Mouse (Mus musculus) heart, postnatal 25 days (tissue): ENCODE data around the gene Dpf2. TPM values are rescaled to one million over a fixed set of nuclear protein-coding genes. Genes with fewer than 3 reads are reported as not detected.
"Not testable (repeated sequence)": the region's sequence is repeated elsewhere in the genome, so short reads cannot be mapped to it uniquely, and the experiment has no call there.

Experiments used
- DNase-seq: peaks from one replicate; pipeline ENCODE4 v3.0.0; 2022; ENCODE audit warnings: low spot score
- intact Hi-C: fragments of 180-260 bp; cut with DNase I; formaldehyde crosslinking; loops from one replicate; pipeline ENCODE4 v1.15.1; 2025
- total RNA-seq, 2 experiments: library from RNA; stranded (reverse); gene quantifications; 2 replicates each; pipeline ENCODE4 v1.2.3; 2021

The Dpf2 gene
- total RNA-seq, 2 experiments from 2014 or later = 87.4 to 96.1 TPM

GRCm38 (mm10) chr19:5910221-5910620 lies 2.6 kb downstream of the Dpf2 start:
- intact Hi-C loops = no loop called here
- DNase-seq = no peak

GRCm38 (mm10) chr19:5907275-5907674 lies 5.5 kb downstream of the Dpf2 start:
- intact Hi-C loops = no loop called here
- no peak for DNase-seq

- intact Hi-C loops = no loop called here
These were observed 18.7 kb downstream of the Dpf2 start, which contains the start of gene Tigd3 for GRCm38 (mm10) chr19:5894002-5894678. Gene Tigd3, minus strand, starts transcription at chr19:5894149.

GRCm38 (mm10) chr19:5893282-5894001 lies 19.4 kb downstream of the Dpf2 start:
- intact Hi-C loops = no loop called here
- no peak for DNase-seq

More at GRCm38 (mm10) chr19:5894002-5894678, 18.7 kb downstream of the Dpf2 start, which contains the start of gene Tigd3:
- DNase-seq = peak; percentile 90

- no peak for DNase-seq
- intact Hi-C loops = no loop called here
These were observed 20.1 kb downstream of the Dpf2 start for GRCm38 (mm10) chr19:5892735-5893134.

- intact Hi-C loops = no loop called here
- no peak for DNase-seq
These were observed 20.5 kb downstream of the Dpf2 start for GRCm38 (mm10) chr19:5892262-5892661.

- intact Hi-C loops = no loop called here
- no peak for DNase-seq
These were observed 21.1 kb downstream of the Dpf2 start for GRCm38 (mm10) chr19:5891521-5892258.

- DNase-seq = no peak
- intact Hi-C loops = no loop called here
These were observed 23.6 kb downstream of the Dpf2 start for GRCm38 (mm10) chr19:5889211-5889610.

GRCm38 (mm10) chr19:5887234-5887815 lies 25.5 kb downstream of the Dpf2 start:
- no peak for DNase-seq
- intact Hi-C loops = no loop called here

GRCm38 (mm10) chr19:5885838-5886237 lies 27.0 kb downstream of the Dpf2 start:
- intact Hi-C loops = no loop called here
- no peak for DNase-seq

- DNase-seq = no peak
- intact Hi-C loops = no loop called here
These were observed 28.9 kb downstream of the Dpf2 start for GRCm38 (mm10) chr19:5883935-5884334.

GRCm38 (mm10) chr19:5882079-5882478 lies 30.7 kb downstream of the Dpf2 start:
- intact Hi-C loops, DNase-seq: not testable (repeated sequence)

GRCm38 (mm10) chr19:5881155-5881554 lies 31.7 kb downstream of the Dpf2 start:
- DNase-seq = no peak
- intact Hi-C loops = no loop called here

GRCm38 (mm10) chr19:5879735-5880134 lies 33.1 kb downstream of the Dpf2 start:
- no peak for DNase-seq
- intact Hi-C loops = loop anchor here (1.0 to 5.0 kb wide), 3 partner anchors 29 to 167 kb away; no protein-coding TSS in a partner anchor

GRCm38 (mm10) chr19:5878916-5879315 lies 33.9 kb downstream of the Dpf2 start:
- intact Hi-C loops = loop anchor here (1.0 to 5.0 kb wide), 3 partner anchors 28 to 167 kb away; no protein-coding TSS in a partner anchor
- DNase-seq = no peak

- intact Hi-C loops = loop anchor here (2.0 to 5.0 kb wide), 2 partner anchors 28 to 166 kb away; no protein-coding TSS in a partner anchor
- DNase-seq = no peak
These were observed 34.5 kb downstream of the Dpf2 start for GRCm38 (mm10) chr19:5878362-5878722.

- DNase-seq = peak; percentile 51
- intact Hi-C loops = loop anchor here (2.0 to 5.0 kb wide), 2 partner anchors 27 to 165 kb away; no protein-coding TSS in a partner anchor
These were observed 35.0 kb downstream of the Dpf2 start, which contains the start of gene Slc25a45 for GRCm38 (mm10) chr19:5877618-5878361. Gene Slc25a45, plus strand, starts transcription at chr19:5877808.

- intact Hi-C loops = loop anchor here (5.0 kb wide), 1 partner anchor 163 kb away; no protein-coding TSS in a partner anchor
- DNase-seq = peak; percentile 90
These were observed 37.8 kb downstream of the Dpf2 start, which contains the start of gene Frmd8 for GRCm38 (mm10) chr19:5874969-5875480. Gene Frmd8, minus strand, starts transcription at chr19:5875274.
